Mouse (Mus musculus) kidney, embryonic 16.5 days (tissue): ENCODE measurements around the gene Stag1. TPM values are rescaled to one million over a fixed set of nuclear protein-coding genes. Genes with fewer than 3 reads are reported as not detected.

Source experiments
- ATAC-seq: fragments of 200-750 bp; cut with Nextera tagmentation; 2 replicates; pipeline ENCODE4 v1.8.0; 2017; ENCODE audit warnings: moderate TSS enrichment; ENCODE audit not compliant: low FRiP score, low TSS enrichment
- H3K27ac ChIP-seq: fragments of 300-500 bp; sonication (generic); 2 replicates; pipeline ENCODE4 v1.5.1; 2014; ENCODE audit warnings: low read length
- H3K27me3 ChIP-seq: fragments of 300-500 bp; sonication (generic); 2 replicates; pipeline ENCODE4 v1.6.1; 2014; ENCODE audit warnings: low read length, control low read depth, mixed read lengths; ENCODE audit not compliant: insufficient read depth
- H3K36me3 ChIP-seq: fragments of 300-500 bp; sonication (generic); 2 replicates; pipeline ENCODE4 v1.6.1; 2014; ENCODE audit warnings: low read length, control low read depth, mixed read lengths; ENCODE audit not compliant: insufficient read depth
- H3K4me1 ChIP-seq: fragments of 300-500 bp; sonication (generic); 2 replicates; pipeline ENCODE4 v1.6.1; 2014; ENCODE audit warnings: low read length, control low read depth, mixed read lengths; ENCODE audit not compliant: insufficient read depth
- H3K4me2 ChIP-seq: fragments of 300-500 bp; sonication (generic); replicated peaks from 2 replicates; pipeline ENCODE4 v1.6.1; 2014; ENCODE audit warnings: low read depth, low read length
- H3K4me3 ChIP-seq: fragments of 300-500 bp; sonication (generic); 2 replicates; pipeline ENCODE4 v1.5.1; 2014; ENCODE audit warnings: mild to moderate bottlenecking, low read length
- H3K9ac ChIP-seq: fragments of 300-500 bp; sonication (generic); replicated peaks from 2 replicates; pipeline ENCODE4 v1.6.1; 2014; ENCODE audit warnings: low read length
- H3K9me3 ChIP-seq: fragments of 300-500 bp; sonication (generic); 2 replicates; pipeline ENCODE4 v1.6.1; 2016; ENCODE audit warnings: low read length, control low read depth
- WGBS: fragments of 180-500 bp; shearing (Covaris S2); extraction: QIAGEN DNeasy Blood & Tissue Kit; methylation state at CpG from one replicate; pipeline ENCODE4 v1.1.7; 2014; 5-methylcytosine and 5-hydroxymethylcytosine counted together
- polyA plus RNA-seq: library from polyadenylated mRNA; unstranded; fragments of >200 nt; fragmentation: Nextera tagmentation; extraction: Ambion mirVana; gene quantifications from 2 replicates; pipeline ENCODE4 v1.2.1, GENCODE M21; 2015

Gene Stag1
- polyA plus RNA-seq = 32.1 and 43.4 TPM in 2 replicates

GRCm38 (mm10) chr9:100597546-100597945 lies at the start of gene Stag1:
Stag1 (plus strand) TSS chr9:100597798.
- H3K36me3 ChIP-seq = no peaks in the 10 kb centered on the region
- no peak within 1 kb of the TSS for H3K4me3 ChIP-seq
- WGBS = 88% methylated on average over 8 of the region's 8 CpGs
- H3K9ac ChIP-seq = no peak within 1 kb of the TSS
- H3K4me1 ChIP-seq = no peaks in the 10 kb centered on the region
- H3K4me2 ChIP-seq = no peak within 1 kb of the TSS
- no peaks in the 10 kb centered on the region for H3K9me3 ChIP-seq
- no peaks in the 10 kb centered on the region for H3K27me3 ChIP-seq
- H3K27ac ChIP-seq = no peak within 1 kb of the TSS
- no peak for ATAC-seq

DNA sequence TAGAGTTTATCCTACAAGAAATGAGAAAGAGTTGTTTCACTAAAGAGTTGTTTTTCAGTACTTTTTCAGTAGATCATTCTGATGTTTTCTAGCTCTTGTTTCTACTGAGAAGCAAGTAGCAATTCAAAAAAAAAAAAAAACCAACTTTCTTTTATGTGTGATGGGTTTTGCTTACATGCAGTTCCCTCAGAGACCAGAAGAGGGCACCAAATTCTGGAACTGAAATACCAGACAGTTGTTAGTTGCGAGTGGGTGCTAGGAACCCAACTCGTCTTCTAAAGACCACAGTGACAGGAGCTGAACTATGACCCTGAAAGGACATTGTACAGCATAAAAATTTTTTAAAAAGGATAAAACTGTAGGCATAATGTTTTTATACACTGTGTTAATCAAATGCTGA lies 49.3 kb upstream of the Stag1 start:
- Histone ChIP-seq H3K4me1 (peaks cover 18% of the 10 kb centered on the region), H3K36me3 (peaks cover 16% of the 10 kb centered on the region; the same call in 1 of the 2 replicates), H3K4me2 (no peak overlapping the region), H3K27me3 (no peaks in the 10 kb centered on the region), H3K9me3 (peaks cover 6% of the 10 kb centered on the region), H3K9ac (no peak overlapping the region), H3K4me3 (no peak overlapping the region), H3K27ac (no peak overlapping the region)
- no peak for ATAC-seq
- WGBS = 96% methylated on average over 2 of the region's 2 CpGs

GRCm38 (mm10) chr9:100555686-100556085 lies 41.9 kb upstream of the Stag1 start:
- no peak overlapping the region for H3K4me3 ChIP-seq
- no peaks in the 10 kb centered on the region for H3K4me1 ChIP-seq
- 76% methylated on average over 5 of the region's 5 CpGs for WGBS
- no peaks in the 10 kb centered on the region for H3K9me3 ChIP-seq
- no peak overlapping the region for H3K27ac ChIP-seq
- H3K9ac ChIP-seq = no peak overlapping the region
- H3K4me2 ChIP-seq = no peak overlapping the region
- H3K27me3 ChIP-seq = no peaks in the 10 kb centered on the region
- peaks cover 7% of the 10 kb centered on the region; the same call in 1 of the 2 replicates for H3K36me3 ChIP-seq
- no peak for ATAC-seq

- no peaks in the 10 kb centered on the region for H3K9me3 ChIP-seq
- no peak for ATAC-seq
- H3K27ac ChIP-seq = no peak overlapping the region
- H3K36me3 ChIP-seq = no peaks in the 10 kb centered on the region
- WGBS = 81% methylated on average over 4 of the region's 4 CpGs
- H3K9ac ChIP-seq = no peak overlapping the region
- no peaks in the 10 kb centered on the region for H3K4me1 ChIP-seq
- no peak overlapping the region for H3K4me2 ChIP-seq
- no peaks in the 10 kb centered on the region for H3K27me3 ChIP-seq
- H3K4me3 ChIP-seq = no peak overlapping the region
These were observed 39.5 kb upstream of the Stag1 start for GRCm38 (mm10) chr9:100558023-100558573.

- Histone ChIP-seq H3K9ac (no peak overlapping the region), H3K27ac (no peak overlapping the region), H3K4me3 (no peak overlapping the region), H3K36me3 (no peaks in the 10 kb centered on the region), H3K27me3 (no peaks in the 10 kb centered on the region), H3K4me2 (no peak overlapping the region), H3K4me1 (no peaks in the 10 kb centered on the region), H3K9me3 (no peaks in the 10 kb centered on the region)
- no peak for ATAC-seq
These were observed 38.6 kb upstream of the Stag1 start for GRCm38 (mm10) chr9:100558991-100559390.

- no peaks in the 10 kb centered on the region for H3K4me1 ChIP-seq
- H3K27me3 ChIP-seq = no peaks in the 10 kb centered on the region
- ATAC-seq = no peak
- 85% methylated on average over 10 of the region's 10 CpGs for WGBS
- no peak overlapping the region for H3K9ac ChIP-seq
- H3K4me2 ChIP-seq = no peak overlapping the region
- no peaks in the 10 kb centered on the region for H3K9me3 ChIP-seq
- H3K4me3 ChIP-seq = no peak overlapping the region
- H3K27ac ChIP-seq = no peak overlapping the region
- no peaks in the 10 kb centered on the region for H3K36me3 ChIP-seq
These were observed 37.2 kb upstream of the Stag1 start for GRCm38 (mm10) chr9:100560251-100560890.

GRCm38 (mm10) chr9:100569798-100570625 lies 27.6 kb upstream of the Stag1 start:
- ATAC-seq = peak; percentile 74
- H3K4me2 ChIP-seq = peak overlapping the region; percentile 94
- 11% methylated on average over 32 of the region's 32 CpGs for WGBS
- H3K27ac ChIP-seq = 0 out of 2 replicates have a peak overlapping the region, but pooled peaks have one; percentile 30
- peak overlapping the region; percentile 69 for H3K9ac ChIP-seq
- H3K4me3 ChIP-seq = peak overlapping the region; percentile 78
- H3K36me3 ChIP-seq = no peaks in the 10 kb centered on the region
- no peaks in the 10 kb centered on the region for H3K9me3 ChIP-seq
- 0 out of 2 replicates have a peak, but pooled peaks cover 3% of the 10 kb centered on the region for H3K4me1 ChIP-seq
- no peaks in the 10 kb centered on the region for H3K27me3 ChIP-seq

DNA sequence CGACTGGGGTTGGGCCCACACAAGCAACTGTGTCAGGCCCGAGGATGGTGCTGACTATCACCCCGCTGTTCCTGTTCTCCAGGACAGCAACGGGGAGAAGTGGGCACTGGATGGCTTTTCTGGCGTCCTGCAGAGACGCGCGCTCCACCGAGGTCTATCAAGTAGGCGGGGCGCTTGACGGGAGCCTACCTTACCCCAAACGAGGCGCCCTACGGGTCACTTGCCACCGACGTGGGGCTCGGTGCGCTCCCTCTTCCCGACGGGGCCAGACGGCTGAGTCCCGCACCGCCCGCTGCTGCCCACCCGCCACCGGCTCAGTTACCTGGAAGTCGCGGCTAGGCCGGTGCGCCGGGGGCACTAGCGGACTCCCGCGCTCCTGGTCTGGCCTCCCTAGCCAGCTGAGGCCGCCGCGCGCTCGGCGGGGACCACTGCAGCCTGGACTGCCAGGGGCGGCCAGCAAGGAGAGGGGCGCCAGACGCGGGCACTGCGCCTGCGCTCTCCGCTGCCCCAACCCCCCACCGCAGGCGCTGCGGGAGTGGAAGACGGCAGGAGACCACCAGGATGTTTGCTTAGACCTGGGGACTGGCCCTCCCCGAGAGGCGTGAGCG lies 26.9 kb upstream of the Stag1 start, which contains the start of gene Slc35g2:
Gene Slc35g2 (minus strand): TSS at position 465 of the 608 bp plus-strand sequence.
- no peaks in the 10 kb centered on the region for H3K9me3 ChIP-seq
- H3K4me1 ChIP-seq = 0 out of 2 replicates have a peak, but pooled peaks cover 3% of the 10 kb centered on the region
- ATAC-seq = peak; percentile 89
- H3K36me3 ChIP-seq = no peaks in the 10 kb centered on the region
- H3K27ac ChIP-seq = 0 out of 2 replicates have a peak within 1 kb of the TSS, but pooled peaks have one; percentile 30
- H3K4me2 ChIP-seq = peak within 1 kb of the TSS; percentile 94
- no peaks in the 10 kb centered on the region for H3K27me3 ChIP-seq
- peak within 1 kb of the TSS; percentile 78 for H3K4me3 ChIP-seq
- H3K9ac ChIP-seq = peak within 1 kb of the TSS; percentile 69
- WGBS = under 1% methylated on average over 47 of the region's 55 CpGs

GRCm38 (mm10) chr9:100571511-100571910 lies 26.1 kb upstream of the Stag1 start:
- Histone ChIP-seq H3K36me3 (no peaks in the 10 kb centered on the region), H3K4me1 (0 out of 2 replicates have a peak, but pooled peaks cover 3% of the 10 kb centered on the region), H3K27me3 (no peaks in the 10 kb centered on the region), H3K4me3 (no peak overlapping the region), H3K4me2 (peak overlapping the region; percentile 94), H3K27ac (no peak overlapping the region), H3K9ac (no peak overlapping the region), H3K9me3 (no peaks in the 10 kb centered on the region)
- ATAC-seq = no peak
- 88% methylated on average over 1 of the region's 1 CpGs for WGBS
